11 mouse cellular contexts compared by ENCODE assay signal in the genomic region with DNA sequence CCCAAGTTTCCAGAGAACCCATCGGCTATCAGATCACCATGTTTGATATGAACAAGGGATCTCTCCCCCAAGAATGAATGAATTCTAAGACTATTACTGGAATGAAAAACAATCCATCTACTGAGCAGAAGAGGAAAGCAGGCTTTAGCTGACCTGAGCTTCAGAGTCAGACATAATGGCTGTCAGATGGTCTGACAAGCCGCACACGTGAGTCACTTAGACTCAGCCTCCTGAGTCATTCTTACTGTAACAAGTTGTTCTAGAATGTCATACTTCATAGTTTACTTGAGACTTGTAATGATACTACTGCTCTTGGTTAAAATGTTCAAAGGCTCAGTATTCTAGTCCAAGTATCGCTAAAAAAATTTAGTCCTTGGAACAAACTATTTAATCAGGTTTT.
"Had no signal": no experiment of that assay in that cellular context is flagged by ENCODE, and none has a peak within 500 bp of the region (broad histone marks: within the 10 kb centered on the region; RNA-seq: fewer than 3 reads in every experiment).

No protein-coding gene starts in this region.

- H3K36me3 ChIP-seq: limb, embryonic 15.5 days; liver, embryonic 12.5 days; midbrain, embryonic 10.5 days; neural tube, embryonic 12.5 days had no signal

- H3K4me2 ChIP-seq: limb, embryonic 15.5 days; liver, embryonic 12.5 days; lung, embryonic 14.5 days; neural tube, embryonic 12.5 days had no signal

- H3K27me3 ChIP-seq: limb, embryonic 15.5 days; liver, embryonic 12.5 days; neural tube, embryonic 12.5 days had no signal

- H3K4me1 ChIP-seq: limb, embryonic 15.5 days; liver, embryonic 12.5 days; midbrain, embryonic 10.5 days; neural tube, embryonic 12.5 days had no signal

- H3K4me3 ChIP-seq: limb, embryonic 15.5 days; liver, embryonic 12.5 days; midbrain, embryonic 10.5 days; neural tube, embryonic 12.5 days had no signal

- H3K9ac ChIP-seq: limb, embryonic 15.5 days; liver, embryonic 12.5 days; lung, embryonic 14.5 days; neural tube, embryonic 12.5 days had no signal

- H3K27ac ChIP-seq: limb, embryonic 15.5 days; liver, embryonic 12.5 days; midbrain, embryonic 10.5 days; neural tube, embryonic 12.5 days; stomach, postnatal 0 days had no signal

- H3K9me3 ChIP-seq: limb, embryonic 15.5 days; liver, embryonic 12.5 days; midbrain, embryonic 10.5 days; neural tube, embryonic 12.5 days had no signal

- ATAC-seq: liver, embryonic 12.5 days had no signal

- DNase-seq: kidney, postnatal 25 days; layer of hippocampus, postnatal 36 days; lung, embryonic 14.5 days; lung, postnatal 4 days; midbrain, embryonic 14.5 days; thymus, postnatal 4 days had no signal
